Mouse (Mus musculus) testis, adult 2 months (tissue): ENCODE measurements at regions not wholly inside any gene's neighbourhood (a gene's known extent, or its start where the extent isn't known, plus 50 kb on each side); places are given as distances from the start of the nearest gene placed in this dataset.

Experiments
- CTCF ChIP-seq: fragments of 200-500 bp; IDR thresholded peaks from 2 replicates; pipeline ENCODE4 v1.5.1; 2012; ENCODE audit warnings: low read depth, mild to moderate bottlenecking, inconsistent platforms, low read length, moderate library complexity; ENCODE audit not compliant: control insufficient read depth, insufficient read depth, insufficient replicate concordance
- POLR2A ChIP-seq: fragments of 200-500 bp; IDR thresholded peaks from 2 replicates; pipeline ENCODE4 v1.6.1; 2012; ENCODE audit warnings: low read depth, mild to moderate bottlenecking, inconsistent platforms, low read length, moderate library complexity; ENCODE audit not compliant: control insufficient read depth

- TF ChIP-seq CTCF = no peak
- TF ChIP-seq POLR2A = no peak
These were observed 476.5 kb upstream of the Zmiz1 start for GRCm38 (mm10) chr14:24982489-24982888.
